Mouse (Mus musculus): Measurements from ENCODE around the gene Scmh1.

The Scmh1 gene

DNA sequence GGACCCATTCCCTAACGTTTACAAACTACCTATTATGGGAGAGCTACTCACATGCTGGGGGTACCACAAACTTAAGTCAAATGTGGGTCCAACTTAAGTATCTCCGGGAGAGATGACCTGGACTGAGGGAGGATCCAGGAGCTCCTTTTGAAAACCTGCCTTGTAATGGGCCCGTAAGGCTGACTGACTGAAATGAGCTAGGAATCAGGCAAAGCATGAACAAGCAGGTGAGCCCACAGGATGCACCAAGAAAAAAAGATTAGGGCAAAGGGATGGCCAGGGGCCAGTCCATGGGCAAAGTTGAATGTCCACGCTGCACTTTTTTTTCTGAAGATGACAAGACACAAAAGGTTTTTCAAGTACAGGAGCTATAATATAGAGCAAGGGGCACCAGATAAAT is 163.9 kb downstream of the Scmh1 start:
- no peak for DNase-seq

DNA sequence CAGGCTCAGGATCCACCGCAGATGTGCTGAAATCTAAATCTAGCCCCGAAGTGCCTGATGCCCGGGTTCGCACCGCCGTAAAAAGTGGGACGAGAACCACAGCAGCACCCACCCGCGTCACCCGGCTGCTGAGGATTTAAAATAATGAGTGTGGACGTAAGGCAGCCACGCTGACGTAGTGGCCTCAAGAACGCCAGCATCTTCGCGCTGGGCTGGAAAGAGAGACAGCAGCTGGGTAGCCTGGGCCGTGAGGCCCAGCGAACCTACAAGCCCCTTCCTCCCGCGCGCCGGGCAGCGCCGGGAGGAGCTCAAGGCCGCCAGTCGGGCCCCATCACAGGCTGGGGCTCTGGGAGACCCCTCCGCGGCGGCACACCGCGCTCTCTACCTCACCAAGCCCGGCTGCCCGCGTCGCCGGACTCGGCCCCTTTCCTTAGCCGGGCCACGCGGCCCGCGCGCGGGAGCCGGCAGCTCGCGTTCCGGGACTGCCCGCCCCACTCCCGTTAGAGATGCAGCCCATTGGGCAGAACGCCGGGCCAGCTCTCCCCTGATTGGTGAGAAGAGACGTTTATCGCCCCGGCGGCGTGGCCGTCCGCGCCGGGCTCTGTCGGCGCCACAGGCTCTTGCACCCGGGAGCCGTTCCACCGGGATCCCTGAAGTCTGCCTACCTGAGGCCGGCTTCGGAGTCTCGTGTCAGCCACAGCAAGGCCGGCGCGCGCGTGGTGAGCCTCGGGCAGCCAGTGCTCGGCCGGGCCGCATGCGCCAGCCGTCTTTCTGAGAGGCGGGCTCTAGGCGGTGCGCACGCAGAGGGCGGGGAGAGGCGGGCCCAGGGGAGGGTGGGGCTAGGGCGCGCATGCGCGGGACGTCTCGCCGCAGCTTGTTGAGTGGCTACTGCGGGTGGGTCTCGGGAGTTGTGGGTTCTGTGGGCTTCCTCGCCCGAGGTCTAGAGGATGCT is 164.7 kb downstream of the Scmh1 start, which contains the start of gene Ctps:
Gene Ctps, minus strand, starts transcription at position 791 of the 952 bp plus-strand sequence.
- DNase-seq = peak; percentile 97

DNA sequence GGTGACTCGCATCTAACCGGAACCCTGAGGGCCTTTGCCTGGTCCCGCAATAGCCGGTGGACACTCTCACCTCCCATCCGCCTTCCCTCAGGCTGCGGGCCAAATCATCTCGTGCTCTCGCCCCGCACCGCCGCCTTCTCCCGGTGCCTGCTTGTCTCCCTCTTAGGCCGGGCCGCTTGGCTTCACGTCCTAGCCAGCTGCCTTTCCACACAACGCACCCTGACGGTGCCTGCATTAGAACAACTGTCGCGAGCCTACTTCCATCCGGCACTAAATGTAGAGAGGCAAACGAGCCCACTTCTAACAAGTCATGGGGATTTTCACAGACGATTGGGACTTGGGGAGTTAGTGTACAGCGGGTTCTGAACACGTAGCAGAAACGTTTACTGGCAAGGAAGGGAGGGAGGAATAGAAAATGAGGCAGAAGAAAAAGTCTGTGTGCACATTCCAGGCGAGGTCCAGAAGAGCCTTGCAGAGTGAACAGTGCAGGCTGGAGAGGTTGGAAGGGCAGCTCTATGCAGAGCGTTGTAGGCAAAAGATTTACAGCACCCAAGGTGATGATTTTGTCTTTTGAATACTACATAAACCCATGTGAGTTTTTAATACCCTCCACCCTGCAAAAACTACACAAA is 165.5 kb downstream of the Scmh1 start:
- no peak for DNase-seq

DNA sequence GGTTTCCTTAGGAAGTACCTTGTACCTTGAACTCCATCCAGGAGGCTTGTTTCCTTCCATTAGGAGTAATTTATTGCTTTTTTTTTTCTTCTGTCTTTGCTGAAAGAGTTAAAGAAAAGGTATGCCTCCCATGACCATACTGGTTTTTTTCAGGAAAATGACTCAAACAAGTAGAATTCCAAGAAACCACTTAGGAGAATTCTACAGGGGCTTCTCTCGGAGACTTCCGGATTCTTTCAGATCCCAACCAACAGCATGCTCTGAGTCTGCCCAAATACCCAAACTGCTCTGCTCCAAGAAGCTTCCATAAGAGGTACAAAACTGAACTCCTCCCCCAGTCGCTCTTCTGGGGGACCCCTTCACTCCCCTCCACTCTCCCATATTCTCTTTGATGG is 166.0 kb downstream of the Scmh1 start:
- DNase-seq = no peak

- no peak for DNase-seq
Observed at GRCm38 (mm10) chr4:120571691-120572090, 166.6 kb downstream of the Scmh1 start.

Data from retina, postnatal 1 day (tissue).